Mouse (Mus musculus): ENCODE data around the gene Sec1.

Gene Sec1

DNA sequence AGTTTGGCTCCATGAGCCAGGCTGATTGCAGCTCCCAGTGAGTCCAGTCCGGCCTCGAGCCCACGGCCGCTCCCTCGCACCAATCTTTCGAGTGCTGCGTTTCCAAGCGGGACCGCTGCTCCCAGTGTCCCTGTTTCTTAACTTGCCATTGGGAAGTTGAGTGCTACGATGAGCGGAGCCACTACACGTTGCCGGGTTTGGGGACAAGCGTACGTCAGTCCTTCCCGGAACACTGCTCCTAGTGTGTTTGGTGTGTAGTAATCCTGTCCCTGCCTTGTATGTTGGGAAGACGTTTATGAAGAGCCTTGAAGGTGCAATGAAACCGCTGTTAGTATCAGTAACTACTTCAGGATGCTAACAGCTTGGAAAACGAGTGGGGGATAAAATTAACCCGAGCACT is 24.1 kb upstream of the Sec1 start:
- in situ Hi-C loops (cut with MboI, MseI) = no loop called here

DNA sequence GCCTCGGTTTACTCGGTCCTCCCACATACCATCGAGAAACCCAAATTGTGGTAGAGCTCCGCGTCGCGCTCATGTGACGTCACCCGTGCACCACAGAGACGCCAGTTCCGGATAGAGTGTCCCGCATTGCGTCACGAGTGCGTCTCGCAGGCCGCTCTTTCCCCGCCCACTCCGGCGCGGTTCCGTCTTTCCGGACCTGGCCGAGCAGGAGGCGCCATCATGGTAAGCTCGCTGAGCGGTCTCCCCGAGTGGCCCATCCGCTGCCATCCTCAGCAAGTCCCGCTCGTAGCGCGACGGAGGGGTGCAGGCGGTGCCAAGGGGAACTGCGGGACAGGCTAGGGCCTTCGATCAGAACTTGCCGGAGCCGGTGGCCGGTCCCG is 23.7 kb upstream of the Sec1 start, which contains the start of gene Sphk2:
Gene Sphk2, minus strand, starts transcription at position 85 of the 380 bp plus-strand sequence.
- in situ Hi-C loops (cut with MboI, MseI) = no loop called here

DNA sequence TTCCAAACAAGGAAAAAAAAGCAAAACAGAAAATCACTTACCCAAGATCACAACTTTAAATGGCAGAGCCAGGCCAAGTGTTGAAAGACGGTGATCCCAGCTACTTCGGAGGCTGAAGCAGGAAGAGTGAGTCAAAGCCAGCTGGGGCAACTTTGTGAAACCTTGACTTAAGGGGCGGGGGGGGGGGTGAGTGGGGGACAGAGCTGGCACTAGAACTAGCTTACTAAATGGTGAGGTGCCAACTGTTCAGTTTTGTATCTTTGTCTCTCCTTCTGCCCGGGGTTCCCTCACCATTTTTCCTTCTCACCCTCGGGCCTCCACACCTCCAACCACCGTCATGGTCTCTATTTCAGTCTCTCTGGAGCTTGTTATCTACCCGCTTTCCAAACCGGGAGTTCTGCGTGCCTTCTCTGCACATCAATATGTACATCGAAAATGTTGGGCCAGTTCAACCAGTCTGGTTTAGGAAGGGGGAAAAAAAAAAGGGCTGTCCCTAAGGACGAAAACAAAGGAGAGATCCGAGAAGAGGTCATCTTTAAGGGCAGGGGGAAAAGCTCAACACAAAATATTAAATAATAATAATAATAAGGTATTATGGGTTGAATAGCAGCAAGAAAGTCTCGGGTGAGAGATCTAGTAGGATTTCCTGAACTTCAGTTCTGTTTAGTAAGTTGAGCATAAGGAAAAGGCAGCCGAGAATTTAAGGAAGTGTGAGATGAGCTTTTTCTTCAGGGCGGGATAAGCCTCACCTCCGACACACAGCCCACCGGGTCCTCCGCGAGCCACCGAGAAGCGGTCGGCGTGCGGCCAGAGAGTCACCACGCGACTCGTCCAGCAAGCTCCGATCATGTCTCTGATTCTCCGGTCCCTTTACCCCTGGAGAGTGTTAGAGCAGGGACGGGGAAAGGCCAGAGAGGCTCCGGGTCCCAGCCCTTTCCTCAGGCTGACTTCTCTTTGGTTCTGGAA is 23.0 kb upstream of the Sec1 start:
- in situ Hi-C loops (cut with MboI, MseI) = no loop called here

DNA sequence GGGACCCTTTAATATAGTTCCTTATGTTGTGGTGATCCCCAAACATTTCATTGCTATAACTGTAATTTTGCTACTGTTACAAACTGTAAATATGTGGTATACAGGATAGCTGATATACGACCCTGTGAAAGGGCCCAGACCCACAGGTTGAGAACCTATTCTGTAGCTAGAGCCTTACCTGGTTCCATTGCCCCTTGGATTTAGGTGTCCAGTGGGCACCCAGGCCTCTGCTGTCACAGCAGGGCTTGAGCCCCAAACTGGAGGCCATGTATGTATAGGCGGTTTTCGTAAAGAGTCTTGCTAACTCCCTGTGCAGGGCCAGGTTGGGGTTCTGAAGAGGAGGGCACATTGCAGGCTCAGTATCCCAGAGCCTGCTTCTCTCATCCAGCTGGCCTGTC is 22.3 kb upstream of the Sec1 start:
- in situ Hi-C loops (cut with MboI, MseI) = no loop called here

- in situ Hi-C loops (cut with MboI, MseI) = no loop called here
Measured at GRCm38 (mm10) chr7:45715741-45716459, 21.7 kb upstream of the Sec1 start.

GRCm38 (mm10) chr7:45715090-45715708 is 21.0 kb upstream of the Sec1 start, which contains the start of gene Rpl18:
Gene Rpl18, plus strand, starts transcription at chr7:45715457.
- in situ Hi-C loops (cut with MboI, MseI) = no loop called here

DNA sequence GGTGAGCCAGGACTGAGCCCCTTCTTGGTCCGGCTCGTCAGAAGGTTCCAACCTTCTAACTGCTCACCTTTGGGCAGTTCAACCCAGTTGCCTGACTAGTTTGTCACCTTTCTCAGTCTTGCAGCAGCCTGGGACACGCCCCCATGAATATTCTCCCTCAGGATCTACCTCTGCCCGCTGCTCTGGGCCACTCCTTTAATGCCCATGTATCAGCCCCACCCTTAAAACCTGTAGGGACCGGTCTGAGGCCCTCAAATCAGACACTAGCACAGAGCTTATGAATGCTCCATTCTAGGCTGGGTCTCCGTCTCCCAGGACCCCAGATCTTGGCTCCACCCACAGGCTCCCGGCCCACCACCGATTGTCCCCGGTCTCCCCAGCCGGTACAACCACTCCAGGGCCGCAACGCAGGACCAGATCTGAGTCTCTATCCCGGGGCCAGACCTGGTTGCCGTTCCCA is 20.5 kb upstream of the Sec1 start:
- in situ Hi-C loops (cut with MboI, MseI) = no loop called here

DNA sequence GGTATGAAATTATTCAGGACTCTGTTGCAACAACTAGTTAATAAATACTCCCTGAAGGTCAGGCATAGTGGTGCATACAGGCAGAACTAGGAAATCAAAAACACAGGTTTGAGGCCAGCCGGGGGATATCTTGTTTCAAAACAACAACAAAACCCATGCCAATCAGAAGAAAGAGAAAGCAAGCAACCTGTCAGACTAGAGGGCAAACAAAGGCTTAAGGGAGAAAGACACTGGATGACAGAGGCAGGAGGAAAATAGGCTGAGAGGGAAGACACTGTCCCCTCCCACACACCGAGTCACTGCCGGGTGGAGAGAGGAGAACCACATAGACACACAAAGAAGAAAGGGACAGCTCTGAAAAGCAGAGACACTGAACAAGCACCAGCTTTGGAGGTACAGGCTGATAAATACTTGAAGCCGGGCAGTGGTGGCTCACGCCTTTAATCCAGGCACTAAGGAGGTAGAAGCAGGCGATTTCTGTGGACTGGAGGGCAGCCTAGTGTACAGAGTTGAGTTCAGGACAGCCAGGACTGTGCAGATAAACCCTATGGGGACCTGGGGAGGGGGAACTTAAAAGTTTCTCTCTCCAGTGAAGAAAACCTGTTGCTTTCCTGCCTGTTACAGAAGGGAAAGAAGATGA is 19.8 kb upstream of the Sec1 start:
- in situ Hi-C loops (cut with MboI, MseI) = no loop called here

DNA sequence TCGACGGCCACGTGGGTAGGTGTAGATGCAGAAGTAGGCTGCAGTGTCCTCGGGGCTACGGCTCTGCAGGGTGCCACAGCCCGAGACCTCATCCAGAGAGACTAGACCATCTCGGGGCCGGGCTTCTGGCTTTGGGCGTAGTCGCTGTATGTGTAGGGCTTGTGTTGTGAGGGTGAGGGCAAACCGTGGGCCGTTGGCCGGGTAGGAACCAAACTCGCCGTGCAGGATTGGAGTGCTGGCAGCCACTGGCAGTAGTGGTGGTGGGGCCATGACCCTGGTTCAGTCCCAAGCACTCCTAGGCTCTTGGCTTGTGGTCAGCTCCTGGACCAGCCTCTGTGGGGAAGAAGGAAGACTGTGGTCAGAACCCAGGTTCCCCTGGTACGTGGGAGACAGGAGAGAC is 19.2 kb upstream of the Sec1 start:
- in situ Hi-C loops (cut with MboI, MseI) = no loop called here

GRCm38 (mm10) chr7:45712022-45712757 is 18.0 kb upstream of the Sec1 start:
- in situ Hi-C loops (cut with MboI, MseI) = no loop called here

DNA sequence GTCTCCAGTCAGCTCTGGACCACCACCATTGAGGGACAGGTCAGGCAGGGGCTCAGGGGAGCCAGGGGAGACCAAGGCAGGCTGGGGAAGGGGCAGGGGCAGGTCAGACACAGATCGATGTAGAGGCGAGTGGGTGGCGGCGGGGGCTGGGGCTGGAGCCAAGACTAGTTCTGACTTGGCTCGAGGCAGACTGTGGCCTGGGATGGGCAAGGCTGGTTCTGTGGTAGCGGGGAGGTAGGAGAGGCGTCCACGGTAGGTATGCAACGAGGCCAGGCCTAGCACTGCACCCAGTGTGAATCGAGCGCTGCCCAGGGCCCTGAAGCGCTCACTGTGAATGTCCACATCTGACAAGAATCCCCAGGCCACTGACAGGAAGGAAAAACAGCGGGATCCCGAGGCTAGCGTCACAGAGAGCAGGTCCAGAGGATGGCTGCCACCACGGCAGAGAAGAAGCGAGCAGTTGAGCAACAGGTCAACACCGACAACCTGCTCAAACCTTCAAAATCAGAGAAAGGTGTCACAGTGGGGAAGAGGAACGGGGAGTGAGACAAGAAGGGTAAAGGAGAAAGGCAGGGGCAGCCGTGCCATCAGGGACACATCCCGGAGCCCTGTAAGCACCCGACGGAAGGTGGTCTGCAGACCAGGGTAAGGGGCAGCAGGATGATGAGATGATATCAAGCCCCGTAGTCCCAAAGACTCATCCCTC is 17.3 kb upstream of the Sec1 start:
- in situ Hi-C loops (cut with MboI, MseI) = no loop called here

GRCm38 (mm10) chr7:45710477-45711191 is 16.4 kb upstream of the Sec1 start:
- in situ Hi-C loops (cut with MboI, MseI) = no loop called here

DNA sequence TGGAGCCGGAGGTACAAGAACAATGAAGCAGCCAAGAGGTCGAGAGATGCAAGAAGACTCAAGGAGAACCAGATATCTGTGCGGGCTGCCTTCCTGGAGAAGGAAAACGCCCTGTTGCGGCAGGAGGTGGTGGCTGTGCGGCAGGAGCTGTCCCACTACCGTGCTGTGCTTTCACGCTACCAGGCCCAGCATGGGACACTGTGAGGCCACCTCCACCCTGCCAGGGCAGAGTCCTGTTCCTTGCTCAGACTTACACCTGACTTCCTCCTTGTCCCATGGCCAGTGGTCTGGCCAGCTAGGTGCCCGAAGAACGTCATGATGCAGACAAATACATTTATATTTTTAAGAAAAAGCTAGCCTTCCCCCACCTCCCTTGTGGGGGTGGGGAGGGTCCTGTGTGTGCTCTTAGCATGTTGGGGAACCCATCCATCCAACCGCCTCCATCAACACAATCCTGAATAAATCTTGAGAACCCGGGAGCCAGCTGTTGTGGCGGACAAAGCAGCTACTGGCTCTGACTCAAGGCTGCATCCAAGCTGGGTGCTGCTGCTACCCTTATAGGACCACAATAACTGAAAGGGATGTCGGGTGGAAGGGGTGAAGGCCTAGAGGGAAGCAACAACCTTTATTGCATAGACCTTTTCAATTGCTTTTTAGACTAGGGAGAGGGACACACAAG is 15.6 kb upstream of the Sec1 start:
- in situ Hi-C loops (cut with MboI, MseI) = no loop called here

- in situ Hi-C loops (cut with MboI, MseI) = no loop called here
Measured at GRCm38 (mm10) chr7:45709036-45709435, 14.8 kb upstream of the Sec1 start.

DNA sequence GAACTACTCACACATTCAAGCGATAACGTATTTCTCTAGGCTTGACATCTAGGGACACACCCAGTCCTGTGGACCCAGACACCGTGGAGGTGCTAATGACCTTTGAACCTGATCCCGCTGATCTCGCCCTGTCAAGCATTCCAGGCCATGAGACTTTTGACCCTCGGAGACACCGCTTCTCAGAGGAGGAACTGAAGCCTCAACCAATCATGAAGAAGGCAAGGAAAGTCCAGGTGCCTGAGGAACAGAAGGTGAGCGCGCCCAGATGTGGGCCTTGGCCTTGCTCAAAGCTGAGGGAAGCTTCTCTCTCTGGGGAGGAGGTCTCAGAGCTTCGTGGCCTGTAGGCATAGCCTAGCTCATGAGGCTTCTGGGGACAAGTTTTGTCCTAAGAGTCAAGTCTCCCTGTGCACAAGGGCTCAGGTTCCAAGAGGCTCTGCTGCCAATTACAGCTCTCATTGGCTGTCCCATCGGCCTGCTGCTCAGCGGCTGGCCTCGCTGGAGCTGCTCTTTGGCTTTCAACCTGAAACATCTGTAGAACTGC is 14.1 kb upstream of the Sec1 start:
- in situ Hi-C loops (cut with MboI, MseI) = no loop called here

DNA sequence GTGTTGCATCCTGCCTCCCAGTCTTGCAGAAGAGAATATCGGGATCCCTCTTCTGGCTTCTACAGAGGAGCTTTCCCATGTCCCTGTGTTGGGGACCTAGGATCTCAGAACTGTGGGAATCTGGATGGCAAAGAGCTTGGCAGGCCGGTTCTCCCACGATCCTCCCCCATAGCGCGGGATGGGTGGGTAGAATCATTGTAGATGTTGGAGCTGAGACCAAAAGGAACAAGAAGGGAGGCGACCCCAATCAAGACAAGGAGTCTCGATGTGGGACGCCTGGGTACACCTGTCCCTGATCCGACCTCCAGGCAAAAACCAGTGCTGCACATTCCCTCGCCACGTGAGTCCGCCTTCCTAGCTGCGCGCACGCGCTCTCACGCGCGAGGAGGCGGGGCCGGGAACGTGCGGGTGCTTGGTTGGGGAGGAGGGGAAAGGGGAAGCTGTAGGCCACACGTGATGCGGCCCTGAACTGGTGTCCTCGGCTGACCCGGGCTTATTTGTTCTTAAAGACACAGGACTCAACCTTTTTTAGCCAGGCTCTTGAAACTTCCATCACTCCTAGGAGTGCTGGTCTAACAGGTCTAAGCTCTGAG is 13.3 kb upstream of the Sec1 start:
- in situ Hi-C loops (cut with MboI, MseI) = no loop called here

DNA sequence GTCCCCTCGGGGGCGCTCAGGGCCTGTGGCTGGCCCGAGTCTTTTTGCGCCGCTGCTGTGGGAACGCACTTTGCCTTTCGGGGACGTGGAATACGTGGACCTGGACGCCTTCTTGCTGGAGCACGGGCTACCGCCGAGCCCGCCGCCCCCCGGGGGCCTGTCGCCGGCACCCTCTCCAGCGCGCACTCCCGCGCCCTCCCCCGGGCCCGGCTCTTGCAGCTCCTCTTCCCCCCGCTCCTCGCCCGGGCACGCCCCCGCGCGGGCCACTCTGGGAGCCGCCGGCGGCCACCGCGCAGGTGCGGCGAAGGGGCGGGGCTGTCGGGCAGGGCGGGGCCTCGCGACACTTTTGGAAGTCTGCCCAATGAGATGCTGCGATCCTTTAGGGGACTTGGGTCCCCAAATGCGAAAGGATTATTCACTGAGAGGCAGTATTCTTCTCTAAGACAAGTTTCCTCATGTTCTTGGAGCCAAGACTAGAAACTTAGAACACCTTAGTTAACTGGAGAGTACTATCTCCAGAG is 12.6 kb upstream of the Sec1 start:
- in situ Hi-C loops (cut with MboI, MseI) = no loop called here

DNA sequence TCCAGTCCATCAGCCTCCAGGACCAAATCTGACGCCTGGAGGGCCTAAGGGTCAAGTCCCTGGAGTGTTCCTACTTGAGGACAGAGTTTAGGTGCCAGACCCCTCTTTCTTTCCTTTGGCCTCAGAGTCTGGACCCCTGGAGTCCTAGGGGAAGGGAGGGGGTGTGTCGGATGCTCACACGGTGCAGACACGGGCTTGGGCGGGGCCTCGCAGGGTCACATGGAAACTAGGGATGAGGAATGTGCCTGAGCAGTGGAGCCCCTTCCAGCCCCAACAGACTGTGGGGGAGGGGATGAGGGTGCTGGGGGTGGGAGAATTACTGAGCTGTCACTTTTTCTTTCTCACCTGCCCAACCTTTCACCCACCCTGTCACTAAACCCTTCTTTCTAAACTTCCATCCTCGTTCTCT is 11.7 kb upstream of the Sec1 start:
- in situ Hi-C loops (cut with MboI, MseI) = no loop called here

Measured in T-helper 17 cell (primary cell).